ENCODE assay signal across 8 mouse cellular contexts in the genomic region with DNA sequence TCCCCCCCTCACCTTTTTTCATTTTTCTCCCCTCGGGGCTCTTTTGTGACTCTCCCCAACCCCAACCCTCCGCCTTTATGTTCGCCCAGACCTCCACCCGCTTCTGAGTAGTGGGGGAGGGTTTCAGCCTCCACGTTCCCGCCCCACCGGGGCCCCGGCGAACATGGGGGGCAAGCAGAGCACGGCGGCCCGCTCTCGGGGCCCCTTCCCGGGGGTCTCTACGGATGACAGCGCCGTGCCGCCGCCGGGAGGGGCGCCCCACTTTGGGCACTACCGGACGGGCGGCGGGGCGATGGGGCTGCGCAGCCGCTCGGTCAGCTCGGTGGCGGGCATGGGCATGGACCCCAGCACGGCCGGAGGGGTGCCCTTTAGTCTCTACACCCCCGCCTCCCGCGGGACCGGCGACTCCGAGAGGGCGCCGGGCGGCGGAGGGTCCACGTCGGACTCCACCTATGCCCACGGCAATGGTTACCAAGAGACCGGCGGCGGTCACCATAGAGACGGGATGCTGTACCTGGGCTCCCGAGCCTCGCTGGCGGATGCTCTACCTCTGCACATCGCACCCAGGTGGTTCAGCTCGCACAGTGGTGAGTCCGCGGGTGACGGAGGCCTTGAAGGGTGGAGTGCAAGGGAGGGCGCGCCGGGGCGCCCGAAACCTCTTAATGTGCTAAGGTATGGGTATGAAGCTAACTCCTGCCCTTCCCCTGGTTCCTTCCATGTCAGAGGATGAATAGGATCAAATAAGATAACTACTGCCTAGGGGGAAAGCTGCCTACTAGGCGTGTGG. TPM values are rescaled to one million over a fixed set of nuclear protein-coding genes. Genes with fewer than 3 reads are reported as not detected.
DNase-seq lines count a peak whose midpoint lies in the region; ATAC-seq and TF ChIP-seq lines count a peak whose summit lies in the region.

No protein-coding gene starts in this region.

- WGBS in heart, embryonic 10.5 days = under 1% methylated on average over 61 of the region's 64 CpGs
- under 1% methylated on average over 63 of the region's 64 CpGs for WGBS in kidney, embryonic 14.5 days
- WGBS in liver, embryonic 11.5 days = 1% methylated on average over 62 of the region's 64 CpGs
- 1% methylated on average over 63 of the region's 64 CpGs for WGBS in midbrain, postnatal 0 days
- under 1% methylated on average over 57 of the region's 64 CpGs for WGBS in stomach, embryonic 14.5 days

- intact Hi-C loops in heart, postnatal 25 days (cut with DNase I) = loop anchor here (1.0 to 5.0 kb wide), 4 partner anchors 45 to 195 kb away; no protein-coding TSS in a partner anchor

- H3K27me3 ChIP-seq in heart, embryonic 10.5 days (ENCODE audit: insufficient read depth, poor library complexity, severe bottlenecking) = no peaks in the 10 kb centered on the region
- no peaks in the 10 kb centered on the region for H3K27me3 ChIP-seq in kidney, embryonic 14.5 days (ENCODE audit: control insufficient read depth, insufficient read depth, low read length)
- no peaks in the 10 kb centered on the region for H3K27me3 ChIP-seq in liver, embryonic 11.5 days (replicated peaks; ENCODE audit: control insufficient read depth, insufficient read depth, low read length)
- H3K27me3 ChIP-seq in midbrain, postnatal 0 days (ENCODE audit: insufficient read depth, low read length) = no peaks in the 10 kb centered on the region
- no peaks in the 10 kb centered on the region for H3K27me3 ChIP-seq in stomach, embryonic 14.5 days (ENCODE audit: control insufficient read depth, insufficient read depth, low read length)

- peak; percentile 28 for ATAC-seq in kidney, embryonic 14.5 days (ENCODE audit: low FRiP score, low TSS enrichment)
- ATAC-seq in liver, embryonic 11.5 days (replicated peaks; ENCODE audit: low FRiP score) = peak; percentile 56
- peak; percentile 63 for ATAC-seq in midbrain, postnatal 0 days (ENCODE audit: low FRiP score)
- peak; percentile 15; the same call in 1 of the 2 replicates for ATAC-seq in stomach, embryonic 14.5 days (ENCODE audit: insufficient number of reproducible peaks, insufficient read depth, low FRiP score, low read depth)

- H3K4me2 ChIP-seq in kidney, embryonic 14.5 days (replicated peaks; ENCODE audit: low read depth, low read length) = peak overlapping the region; percentile 75
- H3K4me2 ChIP-seq in liver, embryonic 11.5 days = peak overlapping the region; percentile 97
- H3K4me2 ChIP-seq in midbrain, postnatal 0 days (ENCODE audit: low read depth, low read length, poor library complexity, severe bottlenecking) = peak overlapping the region; percentile 92
- H3K4me2 ChIP-seq in stomach, embryonic 14.5 days (replicated peaks; ENCODE audit: low read depth, low read length) = peak overlapping the region; percentile 85

- no peaks in the 10 kb centered on the region for H3K9me3 ChIP-seq in heart, embryonic 10.5 days
- H3K9me3 ChIP-seq in kidney, embryonic 14.5 days (ENCODE audit: control insufficient read depth, low read length) = no peaks in the 10 kb centered on the region
- no peaks in the 10 kb centered on the region for H3K9me3 ChIP-seq in liver, embryonic 11.5 days (ENCODE audit: control insufficient read depth, low read length)
- no peaks in the 10 kb centered on the region for H3K9me3 ChIP-seq in midbrain, postnatal 0 days (ENCODE audit: low read length)
- no peaks in the 10 kb centered on the region for H3K9me3 ChIP-seq in stomach, embryonic 14.5 days (ENCODE audit: control insufficient read depth, low read depth, low read length)

- DNase-seq in heart, adult 11 months = peak; percentile 96
- DNase-seq in heart, postnatal 25 days (ENCODE audit: low spot score) = no peak
- DNase-seq in embryo, embryonic 10.5 days (ENCODE audit: low spot score) = peak; percentile 52
- peak; percentile 82 for DNase-seq in heart, embryonic 10.5 days (ENCODE audit: low spot score)
- DNase-seq in liver, embryonic 11.5 days (ENCODE audit: low spot score) = peak; percentile 57
- DNase-seq in midbrain, postnatal 0 days (ENCODE audit: low spot score) = peak; percentile 38

- H3K4me3 ChIP-seq in heart, embryonic 10.5 days = peak overlapping the region; percentile 98
- H3K4me3 ChIP-seq in kidney, embryonic 14.5 days (ENCODE audit: low read length) = peak overlapping the region; percentile 81
- H3K4me3 ChIP-seq in liver, embryonic 11.5 days (ENCODE audit: low read depth, low read length) = peak overlapping the region; percentile 92
- peak overlapping the region; percentile 97 for H3K4me3 ChIP-seq in midbrain, postnatal 0 days (ENCODE audit: low read depth, low read length)
- peak overlapping the region; percentile 95 for H3K4me3 ChIP-seq in stomach, embryonic 14.5 days (ENCODE audit: low read depth, low read length)

- TF ChIP-seq CTCF in midbrain, postnatal 0 days (IDR thresholded peaks at IDR 0.05) = no peak; the same call in 1 of the 2 replicates

- peaks cover 2% of the 10 kb centered on the region; the same call in 1 of the 2 replicates for H3K36me3 ChIP-seq in heart, embryonic 10.5 days
- no peaks in the 10 kb centered on the region; the same call in 1 of the 2 replicates for H3K36me3 ChIP-seq in kidney, embryonic 14.5 days (ENCODE audit: control insufficient read depth, insufficient read depth, low read length)
- no peaks in the 10 kb centered on the region for H3K36me3 ChIP-seq in liver, embryonic 11.5 days (ENCODE audit: control insufficient read depth, insufficient read depth, low read length)
- no peaks in the 10 kb centered on the region for H3K36me3 ChIP-seq in midbrain, postnatal 0 days (ENCODE audit: insufficient read depth, low read length)
- no peaks in the 10 kb centered on the region for H3K36me3 ChIP-seq in stomach, embryonic 14.5 days (ENCODE audit: control insufficient read depth, insufficient read depth, low read length)

- H3K9ac ChIP-seq in kidney, embryonic 14.5 days (ENCODE audit: low read depth, low read length) = peak overlapping the region; percentile 94
- peak overlapping the region; percentile 87 for H3K9ac ChIP-seq in liver, embryonic 11.5 days (ENCODE audit: low read depth, low read length)
- peak overlapping the region; percentile 94 for H3K9ac ChIP-seq in midbrain, postnatal 0 days (replicated peaks; ENCODE audit: low read length, poor library complexity, severe bottlenecking)
- peak overlapping the region; percentile 89 for H3K9ac ChIP-seq in stomach, embryonic 14.5 days (replicated peaks; ENCODE audit: low read depth, low read length)

- H3K4me1 ChIP-seq in heart, embryonic 10.5 days = peaks cover 37% of the 10 kb centered on the region
- H3K4me1 ChIP-seq in kidney, embryonic 14.5 days (ENCODE audit: control insufficient read depth, insufficient read depth, low read length) = peaks cover 22% of the 10 kb centered on the region
- H3K4me1 ChIP-seq in liver, embryonic 11.5 days (replicated peaks; ENCODE audit: control insufficient read depth, insufficient read depth, low read length) = peaks cover 32% of the 10 kb centered on the region
- H3K4me1 ChIP-seq in midbrain, postnatal 0 days (ENCODE audit: insufficient read depth, low read length) = peaks cover 9% of the 10 kb centered on the region
- peaks cover 30% of the 10 kb centered on the region; the same call in 1 of the 2 replicates for H3K4me1 ChIP-seq in stomach, embryonic 14.5 days (ENCODE audit: control insufficient read depth, insufficient read depth, low read length)

- H3K27ac ChIP-seq in heart, embryonic 10.5 days = peak overlapping the region; percentile 96
- peak overlapping the region; percentile 94 for H3K27ac ChIP-seq in kidney, embryonic 14.5 days (ENCODE audit: low read depth, low read length)
- peak overlapping the region; percentile 86 for H3K27ac ChIP-seq in liver, embryonic 11.5 days (ENCODE audit: low read depth, low read length)
- peak overlapping the region; percentile 93 for H3K27ac ChIP-seq in midbrain, postnatal 0 days (ENCODE audit: low read depth, low read length)
- peak overlapping the region; percentile 95; the same call in 1 of the 2 replicates for H3K27ac ChIP-seq in stomach, embryonic 14.5 days (ENCODE audit: low read length)

RNA-seq across cellular contexts. Expression of gene Znrf1, which starts 1.3 kb away (rescaled TPM):
- 10 to 100 TPM; 57.0 to 59.8 TPM for total RNA-seq in heart, postnatal 25 days (2021)
- 21.3 and 37.0 TPM in 2 replicates for polyA plus RNA-seq in heart, embryonic 10.5 days (2016; fragmentation: Nextera tagmentation; extraction: Ambion mirVana)
- 28.1 and 37.4 TPM in 2 replicates for polyA plus RNA-seq in kidney, embryonic 14.5 days (2014; fragmentation: Nextera tagmentation; extraction: Ambion mirVana)
- polyA plus RNA-seq in liver, embryonic 11.5 days (2014; fragmentation: Nextera tagmentation; extraction: Ambion mirVana) = 24.9 and 27.6 TPM in 2 replicates
- 229 and 234 TPM in 2 replicates for total RNA-seq in midbrain, postnatal 0 days (2014; rRNA removed)
- 87.8 and 96.5 TPM in 2 replicates for polyA plus RNA-seq in midbrain, postnatal 0 days (2015; fragmentation: Nextera tagmentation; extraction: Ambion mirVana)
- 36.9 and 37.7 TPM in 2 replicates for polyA plus RNA-seq in stomach, embryonic 14.5 days (2014; fragmentation: Nextera tagmentation; extraction: Ambion mirVana)

RNA-seq across cellular contexts. Expression of gene Wdr59, which starts 15.3 kb away (rescaled TPM):
- 1 to 10 TPM; 6.3 to 7.4 TPM for total RNA-seq in heart, postnatal 25 days (2021)
- 4.4 and 5.9 TPM in 2 replicates for polyA plus RNA-seq in heart, embryonic 10.5 days (2016; fragmentation: Nextera tagmentation; extraction: Ambion mirVana)
- polyA plus RNA-seq in kidney, embryonic 14.5 days (2014; fragmentation: Nextera tagmentation; extraction: Ambion mirVana) = 4.8 and 6.2 TPM in 2 replicates
- 3.1 and 3.8 TPM in 2 replicates for polyA plus RNA-seq in liver, embryonic 11.5 days (2014; fragmentation: Nextera tagmentation; extraction: Ambion mirVana)
- 11.6 and 17.1 TPM in 2 replicates for total RNA-seq in midbrain, postnatal 0 days (2014; rRNA removed)
- polyA plus RNA-seq in midbrain, postnatal 0 days (2015; fragmentation: Nextera tagmentation; extraction: Ambion mirVana) = 5.6 and 6.6 TPM in 2 replicates
- polyA plus RNA-seq in stomach, embryonic 14.5 days (2014; fragmentation: Nextera tagmentation; extraction: Ambion mirVana) = 5.4 and 6.8 TPM in 2 replicates
